Mouse (Mus musculus): ENCODE measurements around the gene Aifm3.

DNA sequence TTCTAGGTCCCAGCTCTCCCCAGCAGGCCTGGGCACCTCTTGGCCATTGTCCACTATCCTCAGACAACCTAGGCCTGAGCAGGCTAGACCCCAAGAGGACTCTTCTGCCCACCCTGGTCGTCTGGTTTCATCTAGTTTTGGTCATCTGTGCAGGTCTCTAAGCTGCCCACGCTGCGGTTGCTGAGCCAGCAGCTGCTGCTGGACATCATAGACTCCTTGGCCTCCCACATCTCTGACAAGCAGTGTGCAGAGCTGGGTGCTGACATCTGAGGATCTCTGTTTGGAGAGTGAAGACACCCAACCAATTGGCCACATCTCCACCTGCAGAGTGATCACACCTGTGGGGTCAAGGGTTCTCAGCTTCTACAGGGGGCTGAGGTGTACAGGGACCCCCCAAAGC, 36.1 kb downstream of the Aifm3 start:
- TF ChIP-seq CTCF (IDR thresholded peaks at IDR 0.05; ENCODE audit: control insufficient read depth, insufficient read depth, low read length) (no peak), POLR2A (IDR thresholded peaks at IDR 0.05; ENCODE audit: borderline replicate concordance, control insufficient read depth, low read depth, low read length) (no peak)

Measured in bone marrow, adult 2 months (tissue).